Mouse (Mus musculus): ENCODE results near the gene Slc27a2. TPM values are rescaled to one million over a fixed set of nuclear protein-coding genes. Genes with fewer than 3 reads are reported as not detected.
A peak's percentile ranks its signal among the peaks of the same experiment; 100 is the strongest.

The Slc27a2 gene
- polyA plus RNA-seq (2014; fragmentation: Nextera tagmentation; extraction: Ambion mirVana) = 0.42 and 1.4 TPM in 2 replicates

DNA sequence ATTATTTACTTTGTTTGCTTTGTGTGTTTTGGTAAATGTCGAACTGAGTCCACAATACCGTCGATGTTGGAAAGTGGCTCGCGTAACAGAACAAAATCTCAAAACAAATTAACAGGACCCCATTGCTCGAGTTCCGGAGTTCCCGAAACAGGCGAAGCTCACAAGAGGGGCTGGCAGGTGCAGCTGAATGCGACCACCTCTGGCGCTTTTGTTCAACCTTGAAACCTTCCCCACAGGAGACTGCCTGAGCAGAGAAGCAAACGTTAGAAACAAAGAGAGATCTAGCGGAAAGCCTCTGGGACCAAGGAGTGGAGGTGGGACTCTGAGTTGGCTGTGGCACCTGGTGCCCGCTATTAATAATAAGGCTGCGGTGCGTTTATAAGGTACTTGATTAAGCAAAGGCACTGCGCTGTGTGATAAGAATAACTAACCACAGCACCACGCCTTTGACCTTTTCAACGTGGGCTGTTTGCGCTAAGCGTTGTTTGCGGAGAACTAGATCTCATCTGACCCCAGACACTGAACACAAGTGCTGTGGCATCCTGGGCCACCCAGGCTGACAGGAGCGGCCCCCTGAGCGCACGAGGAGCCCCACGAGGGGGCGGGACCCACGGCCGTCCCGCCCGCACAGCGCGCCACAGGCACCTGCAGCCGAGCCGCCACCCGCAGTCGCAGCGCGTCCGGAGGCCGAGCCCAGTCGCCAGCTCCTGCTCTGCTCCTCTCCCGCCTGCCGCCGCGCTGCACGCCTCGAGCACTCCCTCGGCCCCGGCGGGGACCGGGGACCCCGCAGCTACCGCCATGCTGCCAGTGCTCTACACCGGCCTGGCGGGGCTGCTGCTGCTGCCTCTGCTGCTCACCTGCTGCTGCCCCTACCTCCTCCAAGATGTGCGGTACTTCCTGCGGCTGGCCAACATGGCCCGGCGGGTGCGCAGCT lies at the start of gene Slc27a2:
TSS of gene Slc27a2 (plus strand) at position 51 of the 934 bp plus-strand sequence.
- 0 out of 2 replicates have a peak, but pooled peaks have one; percentile 35 for ATAC-seq (replicated peaks; ENCODE audit: insufficient number of reproducible peaks, low FRiP score, low TSS enrichment)
- no peak within 1 kb of the TSS for H3K27ac ChIP-seq (ENCODE audit: low read depth, low read length)
- WGBS (ENCODE audit: insufficient replicate concordance) = 4% methylated on average over 53 of the region's 61 CpGs
- peak within 1 kb of the TSS; percentile 54 for H3K4me3 ChIP-seq (ENCODE audit: low read depth, low read length)
- peak within 1 kb of the TSS; percentile 44 for H3K9ac ChIP-seq (ENCODE audit: low read depth, low read length)
- peaks cover 5% of the 10 kb centered on the region; the same call in 1 of the 2 replicates for H3K4me1 ChIP-seq (ENCODE audit: control insufficient read depth, insufficient read depth, low read length)
- peaks cover 48% of the 10 kb centered on the region for H3K27me3 ChIP-seq (ENCODE audit: control insufficient read depth, insufficient read depth, low read length)
- no peaks in the 10 kb centered on the region for H3K9me3 ChIP-seq (replicated peaks; ENCODE audit: control insufficient read depth, low read length)
- no peaks in the 10 kb centered on the region for H3K36me3 ChIP-seq (ENCODE audit: control insufficient read depth, insufficient read depth, low read length)
- peak within 1 kb of the TSS; percentile 96 for H3K4me2 ChIP-seq

DNA sequence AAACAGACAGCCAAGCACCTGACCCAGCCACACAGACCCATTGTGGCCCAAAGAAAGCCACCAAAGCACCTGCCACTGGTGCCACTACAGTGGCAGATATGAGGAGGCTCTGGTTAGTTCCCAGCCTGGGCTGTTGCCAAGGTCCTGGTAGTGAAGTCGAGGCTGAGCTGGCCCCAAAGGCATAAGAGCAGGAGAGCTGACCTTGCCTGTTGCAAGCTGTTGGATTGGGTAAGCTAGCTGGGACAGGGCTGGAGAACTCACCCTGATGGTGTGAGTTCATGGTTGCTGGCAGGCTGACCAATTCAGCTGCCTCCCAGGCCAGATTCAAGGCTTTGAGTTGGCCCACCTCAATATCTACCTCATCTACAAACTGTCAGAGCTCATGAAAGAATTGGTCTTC lies 47.1 kb upstream of the Slc27a2 start:
- Histone ChIP-seq H3K27me3 (ENCODE audit: control insufficient read depth, insufficient read depth, low read length) (no peaks in the 10 kb centered on the region), H3K4me3 (ENCODE audit: low read depth, low read length) (no peak overlapping the region), H3K36me3 (ENCODE audit: control insufficient read depth, insufficient read depth, low read length) (no peaks in the 10 kb centered on the region), H3K9ac (ENCODE audit: low read depth, low read length) (no peak overlapping the region), H3K27ac (ENCODE audit: low read depth, low read length) (no peak overlapping the region), H3K9me3 (replicated peaks; ENCODE audit: control insufficient read depth, low read length) (no peaks in the 10 kb centered on the region), H3K4me2 (no peak overlapping the region), H3K4me1 (ENCODE audit: control insufficient read depth, insufficient read depth, low read length) (no peaks in the 10 kb centered on the region)
- 72% methylated on average over 1 of the region's 1 CpGs for WGBS (ENCODE audit: insufficient replicate concordance)
- ATAC-seq (replicated peaks; ENCODE audit: insufficient number of reproducible peaks, low FRiP score, low TSS enrichment) = no peak

GRCm38 (mm10) chr2:126507477-126507876 lies 44.7 kb upstream of the Slc27a2 start:
- Histone ChIP-seq H3K4me3 (ENCODE audit: low read depth, low read length) (no peak overlapping the region), H3K9ac (ENCODE audit: low read depth, low read length) (no peak overlapping the region), H3K27me3 (ENCODE audit: control insufficient read depth, insufficient read depth, low read length) (no peaks in the 10 kb centered on the region), H3K27ac (ENCODE audit: low read depth, low read length) (no peak overlapping the region), H3K4me1 (ENCODE audit: control insufficient read depth, insufficient read depth, low read length) (no peaks in the 10 kb centered on the region), H3K36me3 (ENCODE audit: control insufficient read depth, insufficient read depth, low read length) (no peaks in the 10 kb centered on the region), H3K4me2 (no peak overlapping the region), H3K9me3 (replicated peaks; ENCODE audit: control insufficient read depth, low read length) (no peaks in the 10 kb centered on the region)
- ATAC-seq (replicated peaks; ENCODE audit: insufficient number of reproducible peaks, low FRiP score, low TSS enrichment) = no peak
- WGBS (ENCODE audit: insufficient replicate concordance) = 80% methylated on average over 5 of the region's 5 CpGs

DNA sequence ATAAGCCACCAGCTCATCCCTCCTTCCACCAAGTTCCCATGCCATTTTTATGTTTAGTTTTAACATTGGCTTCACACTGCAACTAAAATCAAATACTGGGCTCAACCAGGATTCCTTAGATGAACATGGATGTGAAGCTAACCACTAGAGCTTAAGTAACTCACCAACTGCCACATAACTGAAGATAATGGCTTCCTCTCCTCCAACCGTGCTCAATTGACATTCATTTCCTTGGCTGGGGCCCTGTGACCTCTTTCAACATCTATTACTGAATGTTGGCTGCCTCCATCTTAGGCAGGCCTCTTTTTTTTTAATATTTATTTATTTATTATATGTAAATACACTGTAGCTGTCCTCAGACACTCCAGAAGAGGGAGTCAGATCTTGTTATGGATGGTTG lies 44.0 kb upstream of the Slc27a2 start:
- 63% methylated on average over 1 of the region's 1 CpGs for WGBS (ENCODE audit: insufficient replicate concordance)
- Histone ChIP-seq H3K27me3 (ENCODE audit: control insufficient read depth, insufficient read depth, low read length) (no peaks in the 10 kb centered on the region), H3K9ac (ENCODE audit: low read depth, low read length) (no peak overlapping the region), H3K27ac (ENCODE audit: low read depth, low read length) (no peak overlapping the region), H3K36me3 (ENCODE audit: control insufficient read depth, insufficient read depth, low read length) (no peaks in the 10 kb centered on the region), H3K4me2 (no peak overlapping the region), H3K9me3 (replicated peaks; ENCODE audit: control insufficient read depth, low read length) (no peaks in the 10 kb centered on the region), H3K4me1 (ENCODE audit: control insufficient read depth, insufficient read depth, low read length) (no peaks in the 10 kb centered on the region), H3K4me3 (ENCODE audit: low read depth, low read length) (no peak overlapping the region)
- ATAC-seq (replicated peaks; ENCODE audit: insufficient number of reproducible peaks, low FRiP score, low TSS enrichment) = no peak

- no peaks in the 10 kb centered on the region for H3K27me3 ChIP-seq (ENCODE audit: control insufficient read depth, insufficient read depth, low read length)
- H3K36me3 ChIP-seq (ENCODE audit: control insufficient read depth, insufficient read depth, low read length) = no peaks in the 10 kb centered on the region
- WGBS (ENCODE audit: insufficient replicate concordance) = 74% methylated on average over 6 of the region's 6 CpGs
- ATAC-seq (replicated peaks; ENCODE audit: insufficient number of reproducible peaks, low FRiP score, low TSS enrichment) = no peak
- H3K4me1 ChIP-seq (ENCODE audit: control insufficient read depth, insufficient read depth, low read length) = no peaks in the 10 kb centered on the region
- H3K4me2 ChIP-seq = no peak overlapping the region
- no peak overlapping the region for H3K27ac ChIP-seq (ENCODE audit: low read depth, low read length)
- H3K9me3 ChIP-seq (replicated peaks; ENCODE audit: control insufficient read depth, low read length) = no peaks in the 10 kb centered on the region
- H3K9ac ChIP-seq (ENCODE audit: low read depth, low read length) = no peak overlapping the region
- no peak overlapping the region for H3K4me3 ChIP-seq (ENCODE audit: low read depth, low read length)
These were observed 37.0 kb upstream of the Slc27a2 start for GRCm38 (mm10) chr2:126515069-126515826.

DNA sequence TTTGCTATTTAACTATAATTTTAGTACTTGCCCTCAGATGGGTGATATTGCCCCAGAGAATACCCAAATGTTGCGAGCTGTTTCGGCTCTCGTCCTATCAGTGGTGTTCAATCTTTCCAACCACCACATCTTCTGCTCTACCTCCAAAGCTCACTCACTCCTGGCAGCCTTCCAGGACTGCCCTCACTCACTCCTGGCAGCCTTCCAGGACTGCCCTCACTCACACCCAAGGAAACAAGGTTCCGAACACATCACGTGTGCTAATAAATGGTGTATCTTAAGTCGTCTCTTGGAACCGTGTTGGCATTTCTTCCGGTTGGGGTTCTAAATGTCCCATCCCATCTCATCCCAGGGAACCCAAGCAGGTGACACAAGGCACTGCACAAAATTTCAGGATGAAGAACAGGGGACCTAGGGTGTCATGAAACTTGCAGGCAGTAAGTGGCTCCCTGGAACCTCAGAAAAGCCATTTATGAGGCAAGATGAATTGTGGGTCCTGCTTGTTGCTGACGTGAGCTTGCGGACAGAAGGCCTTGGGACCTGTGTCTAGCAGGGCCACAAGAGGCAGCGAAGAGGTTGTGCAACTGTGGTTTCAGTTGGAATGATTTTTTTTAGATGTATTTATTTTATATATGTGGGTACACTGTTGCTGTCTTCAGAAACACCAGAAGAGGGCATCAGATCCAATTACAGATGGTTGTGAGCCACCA lies 32.2 kb upstream of the Slc27a2 start:
- H3K27me3 ChIP-seq (ENCODE audit: control insufficient read depth, insufficient read depth, low read length) = no peaks in the 10 kb centered on the region
- H3K4me1 ChIP-seq (ENCODE audit: control insufficient read depth, insufficient read depth, low read length) = no peaks in the 10 kb centered on the region
- H3K4me2 ChIP-seq = no peak overlapping the region
- no peaks in the 10 kb centered on the region for H3K9me3 ChIP-seq (replicated peaks; ENCODE audit: control insufficient read depth, low read length)
- H3K27ac ChIP-seq (ENCODE audit: low read depth, low read length) = no peak overlapping the region
- ATAC-seq (replicated peaks; ENCODE audit: insufficient number of reproducible peaks, low FRiP score, low TSS enrichment) = no peak
- 73% methylated on average over 11 of the region's 11 CpGs for WGBS (ENCODE audit: insufficient replicate concordance)
- no peaks in the 10 kb centered on the region for H3K36me3 ChIP-seq (ENCODE audit: control insufficient read depth, insufficient read depth, low read length)
- no peak overlapping the region for H3K9ac ChIP-seq (ENCODE audit: low read depth, low read length)
- H3K4me3 ChIP-seq (ENCODE audit: low read depth, low read length) = no peak overlapping the region

DNA sequence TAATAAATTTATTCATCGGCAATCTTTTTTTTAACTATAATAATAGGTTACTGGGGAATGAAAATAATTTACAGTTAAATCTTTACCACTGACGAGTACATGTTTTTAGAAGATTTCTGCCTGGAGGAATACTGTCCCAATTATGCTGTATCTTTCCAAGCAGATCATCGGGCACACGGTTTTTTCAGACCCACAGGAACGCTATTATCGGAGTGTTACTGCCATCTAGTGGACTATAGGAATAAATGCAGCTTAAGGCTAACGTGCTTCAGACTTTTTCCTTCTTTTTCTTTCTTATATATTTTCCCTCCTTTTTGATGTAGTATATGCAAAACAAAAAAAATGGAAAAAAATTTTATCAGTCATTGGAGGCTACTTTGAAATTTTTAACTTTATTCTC lies 31.4 kb upstream of the Slc27a2 start:
- H3K27ac ChIP-seq (ENCODE audit: low read depth, low read length) = no peak overlapping the region
- no peaks in the 10 kb centered on the region for H3K36me3 ChIP-seq (ENCODE audit: control insufficient read depth, insufficient read depth, low read length)
- no peak overlapping the region for H3K4me2 ChIP-seq
- H3K9ac ChIP-seq (ENCODE audit: low read depth, low read length) = no peak overlapping the region
- no peak for ATAC-seq (replicated peaks; ENCODE audit: insufficient number of reproducible peaks, low FRiP score, low TSS enrichment)
- H3K4me1 ChIP-seq (ENCODE audit: control insufficient read depth, insufficient read depth, low read length) = no peaks in the 10 kb centered on the region
- no peaks in the 10 kb centered on the region for H3K9me3 ChIP-seq (replicated peaks; ENCODE audit: control insufficient read depth, low read length)
- H3K27me3 ChIP-seq (ENCODE audit: control insufficient read depth, insufficient read depth, low read length) = no peaks in the 10 kb centered on the region
- H3K4me3 ChIP-seq (ENCODE audit: low read depth, low read length) = no peak overlapping the region
- WGBS (ENCODE audit: insufficient replicate concordance) = 14% methylated on average over 7 of the region's 7 CpGs

DNA sequence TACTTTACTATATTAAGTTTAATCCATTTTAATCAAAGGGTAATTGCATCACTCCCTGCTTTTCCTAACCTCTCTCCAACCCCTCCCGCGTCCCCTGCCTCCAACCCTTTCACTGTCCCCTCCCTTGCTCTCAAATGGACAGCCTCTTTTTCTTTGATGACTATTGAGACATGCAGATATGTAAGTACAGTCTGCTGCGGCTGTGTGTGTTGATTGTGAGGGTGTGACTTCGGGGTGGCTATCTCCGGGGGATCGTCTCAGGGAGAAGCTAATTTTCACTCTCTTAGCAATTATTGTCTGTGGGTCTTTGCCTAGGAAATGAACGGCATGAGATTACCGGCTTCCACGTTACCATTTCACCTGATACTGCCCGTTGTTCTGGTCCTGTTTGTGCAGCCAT lies 30.7 kb upstream of the Slc27a2 start:
- WGBS (ENCODE audit: insufficient replicate concordance) = 71% methylated on average over 10 of the region's 10 CpGs
- no peak for ATAC-seq (replicated peaks; ENCODE audit: insufficient number of reproducible peaks, low FRiP score, low TSS enrichment)
- H3K9me3 ChIP-seq (replicated peaks; ENCODE audit: control insufficient read depth, low read length) = no peaks in the 10 kb centered on the region

More for the DNA sequence above, 30.7 kb upstream of the Slc27a2 start:
- H3K27me3 ChIP-seq (ENCODE audit: control insufficient read depth, insufficient read depth, low read length) = no peaks in the 10 kb centered on the region
- no peak overlapping the region for H3K9ac ChIP-seq (ENCODE audit: low read depth, low read length)
- H3K4me3 ChIP-seq (ENCODE audit: low read depth, low read length) = no peak overlapping the region
- H3K36me3 ChIP-seq (ENCODE audit: control insufficient read depth, insufficient read depth, low read length) = no peaks in the 10 kb centered on the region
- H3K27ac ChIP-seq (ENCODE audit: low read depth, low read length) = no peak overlapping the region
- no peak overlapping the region for H3K4me2 ChIP-seq
- no peaks in the 10 kb centered on the region for H3K4me1 ChIP-seq (ENCODE audit: control insufficient read depth, insufficient read depth, low read length)

Measured in heart, embryonic 11.5 days (tissue).